Mouse (Mus musculus) ES-Bruce4 (cell line): ENCODE results near the gene Klhdc4.

Source experiments
- EP300 ChIP-seq: IDR thresholded peaks from 2 replicates; pipeline ENCODE4 v1.6.1; 2011; ENCODE audit warnings: low read depth, low read length; ENCODE audit not compliant: insufficient read depth
- POLR2A ChIP-seq: IDR thresholded peaks from one replicate; pipeline ENCODE4 v1.8.1; 2011; ENCODE audit warnings: low read length; ENCODE audit not compliant: insufficient read depth

DNA sequence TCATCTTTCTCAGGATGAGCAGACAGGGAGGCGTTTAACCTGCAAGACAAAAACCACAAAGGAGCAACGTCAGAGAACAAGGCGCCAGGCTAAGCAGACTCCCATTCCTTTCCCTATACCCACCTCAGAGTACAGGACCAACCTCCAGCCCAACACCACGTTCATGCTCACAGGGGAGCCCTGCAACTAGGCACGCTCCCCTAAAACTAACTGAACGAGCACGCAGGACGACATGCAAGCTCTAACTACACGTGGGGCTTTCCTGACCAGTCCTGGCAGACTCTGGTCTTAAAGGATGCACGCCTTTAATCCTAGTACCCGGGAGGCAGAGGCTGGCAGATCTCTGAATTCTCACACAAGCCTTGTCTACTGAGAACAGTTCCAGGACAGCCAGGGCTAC, 8.0 kb downstream of the Klhdc4 start:
- TF ChIP-seq EP300 = no peak
- TF ChIP-seq POLR2A = no peak
